Mouse (Mus musculus) limb, embryonic 10.5 days (tissue): Measurements from ENCODE around the gene C1qtnf7. TPM values are rescaled to one million over a fixed set of nuclear protein-coding genes. Genes with fewer than 3 reads are reported as not detected.

Source experiments
- DNase-seq: peaks from one replicate; pipeline ENCODE4 v3.0.0-alpha.2; 2017; ENCODE audit warnings: low spot score
- H3K27ac ChIP-seq: fragments of 300-500 bp; sonication (generic); 2 replicates; pipeline ENCODE4 v1.5.1; 2016; ENCODE audit warnings: mild to moderate bottlenecking
- H3K27me3 ChIP-seq: fragments of 300-500 bp; sonication (generic); 2 replicates; pipeline ENCODE4 v1.6.1; 2016; ENCODE audit warnings: low read depth, mild to moderate bottlenecking; ENCODE audit not compliant: poor library complexity, severe bottlenecking
- H3K36me3 ChIP-seq: fragments of 300-500 bp; sonication (generic); 2 replicates; pipeline ENCODE4 v1.6.1; 2016; ENCODE audit warnings: mild to moderate bottlenecking, moderate library complexity
- H3K4me1 ChIP-seq: fragments of 300-500 bp; sonication (generic); 2 replicates; pipeline ENCODE4 v1.6.1; 2016
- H3K4me3 ChIP-seq: fragments of 300-500 bp; sonication (generic); 2 replicates; pipeline ENCODE4 v1.5.1; 2016; ENCODE audit warnings: mild to moderate bottlenecking, moderate library complexity
- H3K9me3 ChIP-seq: fragments of 300-500 bp; sonication (generic); replicated peaks from 2 replicates; pipeline ENCODE4 v1.6.1; 2016; ENCODE audit warnings: mild to moderate bottlenecking
- WGBS: fragments of 180-500 bp; shearing (Covaris S2); methylation state at CpG from one replicate; pipeline ENCODE4 v1.1.7; 2016; 5-methylcytosine and 5-hydroxymethylcytosine counted together
- polyA plus RNA-seq: library from polyadenylated mRNA; unstranded; fragments of >200 nt; fragmentation: Nextera tagmentation; extraction: Ambion mirVana; gene quantifications from 2 replicates; pipeline ENCODE4 v1.2.1, GENCODE M21; 2016

The C1qtnf7 gene
- polyA plus RNA-seq, 1 experiment from 2014 or later: 1.6 TPM

DNA sequence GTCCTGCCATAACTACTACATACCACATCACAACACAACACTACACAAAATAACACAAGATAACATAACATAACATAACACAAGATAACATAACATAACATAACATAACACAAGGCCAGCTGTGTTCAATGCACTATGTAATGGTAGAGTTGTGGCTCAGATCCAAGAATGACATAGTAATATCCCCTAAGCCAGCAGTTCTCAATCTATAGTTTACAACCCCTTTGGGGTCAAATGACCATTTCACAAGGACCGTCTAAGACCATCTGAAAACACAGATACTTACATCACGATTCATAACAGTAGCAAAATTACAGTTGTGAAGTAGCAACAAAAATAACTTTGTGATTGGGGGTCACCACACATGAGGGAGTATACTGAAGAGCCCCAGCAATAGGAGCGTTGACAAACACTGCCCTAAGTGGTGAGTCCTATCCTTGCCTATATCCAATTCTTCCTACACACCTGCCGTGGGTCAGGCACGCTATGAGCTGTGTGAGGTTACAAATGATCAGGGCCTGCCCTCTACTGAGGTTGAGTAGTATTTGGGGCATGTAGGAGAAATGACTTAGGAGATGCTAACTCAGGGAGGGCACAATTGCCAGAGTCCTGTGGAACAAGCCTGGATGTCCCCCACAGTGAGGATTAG lies 73.6 kb downstream of the C1qtnf7 start:
- H3K9me3 ChIP-seq: no peaks in the 10 kb centered on the region
- no peak overlapping the region for H3K4me3 ChIP-seq
- H3K27me3 ChIP-seq: no peaks in the 10 kb centered on the region
- no peak for DNase-seq
- H3K27ac ChIP-seq: no peak overlapping the region
- no peaks in the 10 kb centered on the region for H3K36me3 ChIP-seq
- peaks cover 12% of the 10 kb centered on the region; the same call in 1 of the 2 replicates for H3K4me1 ChIP-seq
- 81% methylated on average over 5 of the region's 5 CpGs for WGBS

- no peak for DNase-seq
- Histone ChIP-seq H3K27ac (no peak overlapping the region), H3K4me1 (peaks cover 12% of the 10 kb centered on the region; the same call in 1 of the 2 replicates), H3K27me3 (no peaks in the 10 kb centered on the region), H3K9me3 (no peaks in the 10 kb centered on the region), H3K4me3 (no peak overlapping the region), H3K36me3 (no peaks in the 10 kb centered on the region)
- 77% methylated on average over 2 of the region's 2 CpGs for WGBS
Measured at GRCm38 (mm10) chr5:43589440-43589830, 74.1 kb downstream of the C1qtnf7 start.

- 95% methylated on average over 2 of the region's 2 CpGs for WGBS
- no peak for DNase-seq
Measured at GRCm38 (mm10) chr5:43590311-43590731, 75.0 kb downstream of the C1qtnf7 start.

GRCm38 (mm10) chr5:43601601-43602000 lies 86.3 kb downstream of the C1qtnf7 start:
- Histone ChIP-seq H3K4me3 (no peak overlapping the region), H3K9me3 (no peaks in the 10 kb centered on the region), H3K27me3 (no peaks in the 10 kb centered on the region), H3K4me1 (no peaks in the 10 kb centered on the region), H3K27ac (no peak overlapping the region), H3K36me3 (no peaks in the 10 kb centered on the region)
- no peak for DNase-seq
- 90% methylated on average over 8 of the region's 8 CpGs for WGBS

More at GRCm38 (mm10) chr5:43590311-43590731, 75.0 kb downstream of the C1qtnf7 start:
- Histone ChIP-seq H3K4me1 (peaks cover 6% of the 10 kb centered on the region; the same call in 1 of the 2 replicates), H3K27ac (no peak overlapping the region), H3K27me3 (no peaks in the 10 kb centered on the region), H3K4me3 (no peak overlapping the region), H3K36me3 (no peaks in the 10 kb centered on the region), H3K9me3 (no peaks in the 10 kb centered on the region)

GRCm38 (mm10) chr5:43602518-43602917 lies 87.2 kb downstream of the C1qtnf7 start:
- 64% methylated on average over 3 of the region's 3 CpGs for WGBS
- H3K4me1 ChIP-seq: no peaks in the 10 kb centered on the region
- H3K27ac ChIP-seq: no peak overlapping the region
- H3K36me3 ChIP-seq: no peaks in the 10 kb centered on the region
- DNase-seq: no peak
- no peaks in the 10 kb centered on the region for H3K27me3 ChIP-seq
- H3K4me3 ChIP-seq: no peak overlapping the region
- no peaks in the 10 kb centered on the region for H3K9me3 ChIP-seq

DNA sequence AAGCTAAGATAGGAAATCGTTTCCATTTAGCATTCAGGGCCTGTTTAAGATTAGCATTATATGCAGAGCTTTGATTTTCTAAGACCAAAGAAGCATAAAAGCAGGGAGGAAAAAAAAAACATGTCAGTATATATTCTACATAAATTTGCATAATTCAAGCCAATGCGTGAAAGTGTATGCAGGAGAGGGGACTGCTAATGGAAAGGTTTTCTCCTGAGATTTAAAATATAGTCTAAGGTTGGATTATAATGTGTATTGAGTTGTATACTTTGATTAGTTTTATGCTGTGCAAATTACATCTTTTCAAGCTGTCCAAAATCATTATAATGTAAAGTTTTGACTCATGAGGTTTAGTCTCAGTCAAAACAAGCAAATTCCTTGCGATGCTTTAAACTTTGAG lies 88.2 kb downstream of the C1qtnf7 start:
- no peak for DNase-seq
- 93% methylated on average over 3 of the region's 3 CpGs for WGBS

DNA sequence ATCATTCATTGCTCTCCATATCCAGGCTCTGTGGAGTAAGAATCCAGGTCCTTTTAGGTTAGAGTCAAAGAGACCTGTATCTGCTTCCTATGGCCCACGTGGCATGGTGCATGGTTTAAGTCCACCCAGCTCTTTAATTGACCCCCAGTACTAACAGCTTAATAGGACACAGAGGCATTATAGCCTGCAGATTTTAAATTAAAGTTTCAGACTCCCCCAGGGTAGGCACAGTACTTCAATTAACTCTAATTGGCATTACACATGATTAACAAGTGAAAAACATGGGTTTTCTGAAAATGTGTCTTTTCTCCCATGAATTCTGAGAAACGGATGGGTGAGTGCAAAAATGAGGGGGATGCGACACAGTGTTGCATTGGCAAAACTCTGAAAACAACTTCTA lies 92.7 kb downstream of the C1qtnf7 start:
- no peak overlapping the region for H3K27ac ChIP-seq
- no peaks in the 10 kb centered on the region for H3K27me3 ChIP-seq
- 71% methylated on average over 3 of the region's 3 CpGs for whole genome bisulfite sequencing
- H3K36me3 ChIP-seq: no peaks in the 10 kb centered on the region
- H3K4me1 ChIP-seq: peaks cover 4% of the 10 kb centered on the region; the same call in 1 of the 2 replicates
- DNase-seq: no peak
- no peak overlapping the region for H3K4me3 ChIP-seq
- H3K9me3 ChIP-seq: no peaks in the 10 kb centered on the region

More for the DNA sequence above, 88.2 kb downstream of the C1qtnf7 start:
- Histone ChIP-seq H3K4me1 (peaks cover 4% of the 10 kb centered on the region; the same call in 1 of the 2 replicates), H3K9me3 (no peaks in the 10 kb centered on the region), H3K4me3 (no peak overlapping the region), H3K36me3 (no peaks in the 10 kb centered on the region), H3K27me3 (no peaks in the 10 kb centered on the region), H3K27ac (no peak overlapping the region)

DNA sequence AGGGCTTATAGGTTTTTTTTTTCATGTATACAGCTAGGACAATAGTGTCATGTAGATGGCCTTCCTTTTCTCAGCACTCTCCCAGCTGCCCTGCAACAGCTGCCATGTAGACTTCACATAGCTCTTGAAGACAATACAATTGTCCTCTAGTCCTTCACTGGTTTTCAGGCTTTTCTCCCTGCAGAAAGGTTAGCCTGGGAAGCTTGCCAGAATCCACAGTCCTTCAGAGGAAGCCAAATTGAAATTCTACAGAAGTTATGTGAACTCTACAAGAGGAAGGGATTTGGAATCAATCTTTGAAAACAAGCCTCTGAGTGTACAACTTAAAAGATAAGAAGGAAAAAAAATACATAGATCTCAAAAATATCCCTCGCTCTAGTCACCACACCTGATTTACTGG lies 94.4 kb downstream of the C1qtnf7 start:
- Histone ChIP-seq H3K4me3 (no peak overlapping the region), H3K36me3 (no peaks in the 10 kb centered on the region), H3K4me1 (peaks cover 4% of the 10 kb centered on the region; the same call in 1 of the 2 replicates), H3K9me3 (no peaks in the 10 kb centered on the region), H3K27me3 (no peaks in the 10 kb centered on the region), H3K27ac (no peak overlapping the region)
- no peak for DNase-seq
- 96% methylated on average over 1 of the region's 1 CpGs for WGBS

- Histone ChIP-seq H3K27ac (no peak overlapping the region), H3K9me3 (no peaks in the 10 kb centered on the region), H3K4me1 (no peaks in the 10 kb centered on the region), H3K36me3 (no peaks in the 10 kb centered on the region), H3K4me3 (no peak overlapping the region), H3K27me3 (no peaks in the 10 kb centered on the region)
- DNase-seq: no peak
- WGBS: 89% methylated on average over 7 of the region's 7 CpGs
Measured at GRCm38 (mm10) chr5:43621575-43622299, 106.4 kb downstream of the C1qtnf7 start.

- no peak for DNase-seq
- Histone ChIP-seq H3K27me3 (no peaks in the 10 kb centered on the region), H3K36me3 (no peaks in the 10 kb centered on the region), H3K4me3 (no peak overlapping the region), H3K27ac (no peak overlapping the region), H3K9me3 (no peaks in the 10 kb centered on the region), H3K4me1 (no peaks in the 10 kb centered on the region)
- 80% methylated on average over 4 of the region's 4 CpGs for WGBS
Measured at GRCm38 (mm10) chr5:43625407-43625806, 110.1 kb downstream of the C1qtnf7 start.

GRCm38 (mm10) chr5:43634071-43634601 lies 118.8 kb downstream of the C1qtnf7 start:
- Histone ChIP-seq H3K36me3 (no peaks in the 10 kb centered on the region), H3K27ac (no peak overlapping the region), H3K4me1 (no peaks in the 10 kb centered on the region), H3K27me3 (no peaks in the 10 kb centered on the region), H3K9me3 (no peaks in the 10 kb centered on the region), H3K4me3 (no peak overlapping the region)
- 86% methylated on average over 5 of the region's 5 CpGs for WGBS
- DNase-seq: no peak

DNA sequence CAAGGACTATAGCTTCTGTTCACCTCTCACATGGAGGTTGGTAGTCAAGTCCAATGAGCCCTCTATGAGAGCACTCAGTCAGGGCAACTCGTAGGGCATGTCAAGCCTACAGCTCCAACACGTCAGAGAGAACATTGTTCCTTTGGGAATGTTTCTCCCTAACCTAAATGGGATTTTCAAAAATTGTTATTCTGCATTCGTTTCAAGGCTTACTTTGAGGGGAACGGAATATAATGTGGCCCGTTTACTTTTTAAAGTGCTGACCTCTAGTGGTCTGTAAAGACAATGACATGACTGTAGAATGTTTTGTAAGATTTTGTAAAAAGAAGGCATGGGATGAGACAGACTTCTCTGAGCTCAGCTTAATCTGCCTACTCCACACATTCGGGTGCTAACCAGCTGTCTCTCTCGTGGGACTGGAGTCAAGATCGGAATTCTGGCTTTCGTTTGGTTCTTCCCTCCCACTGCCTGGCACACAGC lies 119.3 kb downstream of the C1qtnf7 start:
- 47% methylated on average over 9 of the region's 9 CpGs for WGBS
- Histone ChIP-seq H3K36me3 (no peaks in the 10 kb centered on the region), H3K9me3 (no peaks in the 10 kb centered on the region), H3K4me3 (no peak overlapping the region), H3K27me3 (no peaks in the 10 kb centered on the region), H3K4me1 (no peaks in the 10 kb centered on the region), H3K27ac (no peak overlapping the region)
- no peak for DNase-seq

GRCm38 (mm10) chr5:43645020-43645419 lies 129.7 kb downstream of the C1qtnf7 start:
- DNase-seq: no peak
- Histone ChIP-seq H3K4me1 (peaks cover 14% of the 10 kb centered on the region), H3K9me3 (no peaks in the 10 kb centered on the region), H3K27ac (peak overlapping the region; percentile 36; the same call in 1 of the 2 replicates), H3K27me3 (no peaks in the 10 kb centered on the region), H3K36me3 (no peaks in the 10 kb centered on the region), H3K4me3 (no peak overlapping the region)
- WGBS: 25% methylated on average over 4 of the region's 4 CpGs
